Mouse (Mus musculus) heart, embryonic 15.5 days (tissue): ENCODE data around the gene Zfp444. TPM values are rescaled to one million over a fixed set of nuclear protein-coding genes. Genes with fewer than 3 reads are reported as not detected.
A peak's percentile ranks its signal among the peaks of the same experiment; 100 is the strongest.

Experiments used
- ATAC-seq: fragments of 200-750 bp; cut with Nextera tagmentation; replicated peaks from 2 replicates; pipeline ENCODE4 v1.8.0; 2017; ENCODE audit warnings: low read depth, moderate TSS enrichment; ENCODE audit not compliant: insufficient number of reproducible peaks, insufficient read depth, low FRiP score
- H3K27ac ChIP-seq: fragments of 300-500 bp; sonication (generic); 2 replicates; pipeline ENCODE4 v1.5.1; 2015; ENCODE audit warnings: mild to moderate bottlenecking, inconsistent platforms
- H3K27me3 ChIP-seq: fragments of 300-500 bp; sonication (generic); 2 replicates; pipeline ENCODE4 v1.6.1; 2015; ENCODE audit warnings: inconsistent platforms
- H3K36me3 ChIP-seq: fragments of 300-500 bp; sonication (generic); 2 replicates; pipeline ENCODE4 v1.6.1; 2015; ENCODE audit warnings: mild to moderate bottlenecking, inconsistent platforms
- H3K4me1 ChIP-seq: fragments of 300-500 bp; sonication (generic); replicated peaks from 2 replicates; pipeline ENCODE4 v1.6.1; 2015; ENCODE audit warnings: inconsistent platforms
- H3K4me2 ChIP-seq: fragments of 300-500 bp; sonication (generic); 2 replicates; pipeline ENCODE4 v1.6.1; 2015; ENCODE audit warnings: inconsistent platforms, mild to moderate bottlenecking, moderate library complexity
- H3K4me3 ChIP-seq: fragments of 300-500 bp; sonication (generic); 2 replicates; pipeline ENCODE4 v1.5.1; 2015; ENCODE audit warnings: mild to moderate bottlenecking, inconsistent platforms
- H3K9ac ChIP-seq: fragments of 300-500 bp; sonication (generic); 2 replicates; pipeline ENCODE4 v1.6.1; 2015; ENCODE audit warnings: mild to moderate bottlenecking, inconsistent platforms
- H3K9me3 ChIP-seq: fragments of 300-500 bp; sonication (generic); replicated peaks from 2 replicates; pipeline ENCODE4 v1.6.1; 2016; ENCODE audit warnings: inconsistent platforms
- WGBS: fragments of 180-500 bp; shearing (Covaris S2); methylation state at CpG from one replicate; pipeline ENCODE4 v1.1.7; 2015; ENCODE audit warnings: mixed read lengths; 5-methylcytosine and 5-hydroxymethylcytosine counted together
- polyA plus RNA-seq: library from polyadenylated mRNA; unstranded; fragments of >200 nt; fragmentation: Nextera tagmentation; extraction: Ambion mirVana; gene quantifications from 2 replicates; pipeline ENCODE4 v1.2.1, GENCODE M21; 2015

The Zfp444 gene
- polyA plus RNA-seq, 1 experiment from 2014 or later, result 29.9 TPM

GRCm38 (mm10) chr7:6183802-6184201 is 11.8 kb downstream of the Zfp444 start:
- no peak for ATAC-seq
- H3K27ac ChIP-seq, result peak overlapping the region; percentile 78
- H3K9me3 ChIP-seq, result no peaks in the 10 kb centered on the region
- H3K27me3 ChIP-seq, result no peaks in the 10 kb centered on the region
- peaks cover 23% of the 10 kb centered on the region for H3K4me1 ChIP-seq
- WGBS, result 88% methylated on average over 19 of the region's 19 CpGs
- H3K9ac ChIP-seq, result no peak overlapping the region
- H3K4me3 ChIP-seq, result no peak overlapping the region
- peaks cover 29% of the 10 kb centered on the region for H3K36me3 ChIP-seq
- no peak overlapping the region for H3K4me2 ChIP-seq

DNA sequence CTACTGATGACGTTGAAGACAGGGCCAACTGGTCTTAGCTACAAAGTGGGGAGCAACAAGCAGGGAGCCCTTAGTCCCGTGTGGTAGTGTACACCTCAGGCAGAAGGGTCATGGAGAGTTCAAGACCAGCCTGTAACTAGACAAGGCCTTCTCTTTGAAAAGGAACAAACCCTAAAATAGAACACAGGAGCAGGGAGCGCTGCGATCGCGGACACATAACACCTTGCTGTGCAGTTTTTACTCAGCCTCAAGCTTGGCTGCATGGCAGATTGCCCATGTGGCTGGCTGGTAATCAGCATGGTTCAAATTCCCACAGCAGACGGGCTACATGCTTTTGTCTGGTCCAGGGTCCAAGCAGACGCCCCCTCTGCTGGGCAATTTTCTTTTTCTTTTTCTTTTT is 12.5 kb downstream of the Zfp444 start:
- Histone ChIP-seq H3K36me3 (peaks cover 35% of the 10 kb centered on the region), H3K27ac (peak overlapping the region; percentile 78), H3K4me3 (no peak overlapping the region), H3K4me1 (peaks cover 18% of the 10 kb centered on the region), H3K27me3 (peaks cover 4% of the 10 kb centered on the region; the same call in 1 of the 2 replicates), H3K9ac (no peak overlapping the region), H3K4me2 (no peak overlapping the region), H3K9me3 (no peaks in the 10 kb centered on the region)
- peak; percentile 59; the same call in 1 of the 2 replicates for ATAC-seq
- 48% methylated on average over 8 of the region's 8 CpGs for WGBS

- H3K36me3 ChIP-seq, result peaks cover 35% of the 10 kb centered on the region
- H3K9me3 ChIP-seq, result no peaks in the 10 kb centered on the region
- peak overlapping the region; percentile 78 for H3K27ac ChIP-seq
- ATAC-seq, result no peak
- H3K27me3 ChIP-seq, result peaks cover 4% of the 10 kb centered on the region; the same call in 1 of the 2 replicates
- peaks cover 18% of the 10 kb centered on the region for H3K4me1 ChIP-seq
- H3K4me2 ChIP-seq, result no peak overlapping the region
- H3K9ac ChIP-seq, result no peak overlapping the region
- H3K4me3 ChIP-seq, result no peak overlapping the region
- 55% methylated on average over 1 of the region's 1 CpGs for WGBS
Observed at GRCm38 (mm10) chr7:6185391-6185790, 13.4 kb downstream of the Zfp444 start.

DNA sequence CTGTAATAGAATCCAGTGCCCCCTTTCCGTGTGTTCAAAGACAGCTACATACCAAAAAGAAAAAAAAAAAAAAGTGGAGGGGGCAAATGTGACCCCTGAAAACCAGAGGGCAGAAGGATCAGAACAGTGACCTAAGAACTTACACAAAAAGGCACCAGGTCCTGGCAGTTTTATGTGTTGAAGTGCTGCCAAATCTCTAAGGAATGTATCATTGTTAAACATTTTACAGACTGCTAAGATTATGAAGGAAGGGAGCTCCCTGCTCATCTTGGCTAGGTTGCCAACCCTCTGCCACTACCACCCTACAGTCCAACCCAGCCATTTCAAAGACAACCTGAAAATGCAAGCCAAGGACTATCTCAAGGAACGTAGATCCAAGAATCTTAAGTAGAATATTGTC is 14.2 kb downstream of the Zfp444 start:
- ATAC-seq, result no peak
- H3K36me3 ChIP-seq, result peaks cover 35% of the 10 kb centered on the region
- 92% methylated on average over 2 of the region's 2 CpGs for WGBS
- no peak overlapping the region for H3K4me2 ChIP-seq
- H3K27me3 ChIP-seq, result peaks cover 4% of the 10 kb centered on the region; the same call in 1 of the 2 replicates
- no peak overlapping the region for H3K27ac ChIP-seq
- peaks cover 18% of the 10 kb centered on the region for H3K4me1 ChIP-seq
- H3K9me3 ChIP-seq, result no peaks in the 10 kb centered on the region
- no peak overlapping the region for H3K9ac ChIP-seq
- H3K4me3 ChIP-seq, result no peak overlapping the region

- Histone ChIP-seq H3K4me3 (no peak overlapping the region), H3K27me3 (peaks cover 4% of the 10 kb centered on the region; the same call in 1 of the 2 replicates), H3K4me1 (peaks cover 18% of the 10 kb centered on the region), H3K27ac (no peak overlapping the region), H3K9ac (no peak overlapping the region), H3K9me3 (no peaks in the 10 kb centered on the region), H3K36me3 (peaks cover 35% of the 10 kb centered on the region), H3K4me2 (no peak overlapping the region)
- no peak for ATAC-seq
- WGBS, result 93% methylated on average over 2 of the region's 2 CpGs
Observed at GRCm38 (mm10) chr7:6186756-6187155, 14.7 kb downstream of the Zfp444 start.

DNA sequence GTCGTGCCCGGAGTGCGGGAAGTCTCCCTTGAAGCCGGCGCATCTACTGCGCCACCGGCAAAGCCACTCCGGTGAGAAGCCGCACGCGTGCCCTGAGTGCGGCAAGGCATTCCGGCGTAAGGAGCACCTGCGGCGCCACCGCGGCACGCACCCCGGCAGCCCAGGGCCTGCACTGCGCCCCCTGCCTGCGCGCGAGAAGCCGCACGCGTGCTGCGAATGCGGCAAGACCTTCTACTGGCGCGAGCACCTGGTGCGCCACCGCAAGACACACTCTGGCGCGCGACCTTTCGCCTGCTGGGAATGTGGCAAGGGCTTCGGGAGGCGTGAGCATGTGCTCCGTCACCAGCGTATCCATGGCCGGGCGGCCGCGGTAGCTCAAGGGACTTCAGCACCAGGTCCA is 17.5 kb downstream of the Zfp444 start:
- Histone ChIP-seq H3K9me3 (no peaks in the 10 kb centered on the region), H3K9ac (no peak overlapping the region), H3K4me3 (no peak overlapping the region), H3K4me1 (peaks cover 8% of the 10 kb centered on the region), H3K4me2 (no peak overlapping the region), H3K36me3 (peaks cover 35% of the 10 kb centered on the region), H3K27ac (no peak overlapping the region), H3K27me3 (peaks cover 4% of the 10 kb centered on the region; the same call in 1 of the 2 replicates)
- no peak for ATAC-seq
- 38% methylated on average over 45 of the region's 45 CpGs for WGBS

GRCm38 (mm10) chr7:6191376-6191775 is 19.4 kb downstream of the Zfp444 start:
- Histone ChIP-seq H3K27me3 (peaks cover 7% of the 10 kb centered on the region; the same call in 1 of the 2 replicates), H3K9ac (no peak overlapping the region), H3K27ac (no peak overlapping the region), H3K4me1 (no peaks in the 10 kb centered on the region), H3K9me3 (no peaks in the 10 kb centered on the region), H3K36me3 (peaks cover 22% of the 10 kb centered on the region), H3K4me2 (no peak overlapping the region), H3K4me3 (no peak overlapping the region)
- ATAC-seq, result no peak
- WGBS, result 35% methylated on average over 3 of the region's 3 CpGs

- H3K9ac ChIP-seq, result no peak overlapping the region
- ATAC-seq, result no peak
- 18% methylated on average over 5 of the region's 5 CpGs for WGBS
- H3K36me3 ChIP-seq, result peaks cover 2% of the 10 kb centered on the region
- no peak overlapping the region for H3K4me2 ChIP-seq
- no peak overlapping the region for H3K27ac ChIP-seq
- no peaks in the 10 kb centered on the region for H3K4me1 ChIP-seq
- no peaks in the 10 kb centered on the region for H3K9me3 ChIP-seq
- H3K27me3 ChIP-seq, result peaks cover 9% of the 10 kb centered on the region; the same call in 1 of the 2 replicates
- H3K4me3 ChIP-seq, result no peak overlapping the region
Observed at GRCm38 (mm10) chr7:6194129-6194528, 22.1 kb downstream of the Zfp444 start.

- no peaks in the 10 kb centered on the region for H3K36me3 ChIP-seq
- 42% methylated on average over 2 of the region's 2 CpGs for WGBS
- no peak overlapping the region for H3K4me3 ChIP-seq
- H3K27me3 ChIP-seq, result 0 out of 2 replicates have a peak, but pooled peaks cover 5% of the 10 kb centered on the region
- ATAC-seq, result no peak
- H3K4me1 ChIP-seq, result no peaks in the 10 kb centered on the region
- no peaks in the 10 kb centered on the region for H3K9me3 ChIP-seq
- no peak overlapping the region for H3K9ac ChIP-seq
- H3K4me2 ChIP-seq, result no peak overlapping the region
- no peak overlapping the region for H3K27ac ChIP-seq
Observed at GRCm38 (mm10) chr7:6195777-6196176, 23.8 kb downstream of the Zfp444 start.

GRCm38 (mm10) chr7:6196790-6197189 is 24.8 kb downstream of the Zfp444 start, which contains the start of gene Galp:
Gene Galp (plus strand): TSS chr7:6197090.
- Histone ChIP-seq H3K9ac (no peak within 1 kb of the TSS), H3K9me3 (no peaks in the 10 kb centered on the region), H3K27me3 (0 out of 2 replicates have a peak, but pooled peaks cover 5% of the 10 kb centered on the region), H3K4me2 (no peak within 1 kb of the TSS), H3K36me3 (no peaks in the 10 kb centered on the region), H3K4me3 (no peak within 1 kb of the TSS), H3K4me1 (no peaks in the 10 kb centered on the region), H3K27ac (no peak within 1 kb of the TSS)
- 61% methylated on average over 3 of the region's 3 CpGs for WGBS
- no peak for ATAC-seq

GRCm38 (mm10) chr7:6204200-6204599 is 32.2 kb downstream of the Zfp444 start:
- Histone ChIP-seq H3K36me3 (no peaks in the 10 kb centered on the region), H3K4me1 (no peaks in the 10 kb centered on the region), H3K9ac (no peak overlapping the region), H3K9me3 (no peaks in the 10 kb centered on the region), H3K4me2 (no peak overlapping the region), H3K27me3 (no peaks in the 10 kb centered on the region), H3K27ac (no peak overlapping the region), H3K4me3 (no peak overlapping the region)
- 71% methylated on average over 3 of the region's 3 CpGs for WGBS
- ATAC-seq, result no peak

- no peak overlapping the region for H3K4me3 ChIP-seq
- 40% methylated on average over 5 of the region's 5 CpGs for WGBS
- no peaks in the 10 kb centered on the region for H3K4me1 ChIP-seq
- no peaks in the 10 kb centered on the region for H3K9me3 ChIP-seq
- no peaks in the 10 kb centered on the region for H3K36me3 ChIP-seq
- H3K4me2 ChIP-seq, result no peak overlapping the region
- no peak overlapping the region for H3K9ac ChIP-seq
- ATAC-seq, result no peak
- H3K27ac ChIP-seq, result no peak overlapping the region
- no peaks in the 10 kb centered on the region for H3K27me3 ChIP-seq
Observed at GRCm38 (mm10) chr7:6213144-6213543, 41.1 kb downstream of the Zfp444 start.
